Comparison of ENCODE assay signal across 19 mouse cellular contexts in genomic region chr1:63977956-63978355, GRCm38 (mm10).
DNase-seq lines count a peak whose midpoint lies in the region; ATAC-seq and TF ChIP-seq lines count a peak whose summit lies in the region.
"Had no signal": no experiment of that assay in that cellular context is flagged by ENCODE, and none has a peak within 500 bp of the region (broad histone marks: within the 10 kb centered on the region; RNA-seq: fewer than 3 reads in every experiment).

No protein-coding gene starts in this region.

- no peak overlapping the region for H3K4me2 ChIP-seq in forebrain, embryonic 14.5 days (ENCODE audit: low read length)
- no peak overlapping the region for H3K4me2 ChIP-seq in forebrain, postnatal 0 days (ENCODE audit: low read depth)
- H3K4me2 ChIP-seq in midbrain, embryonic 13.5 days (replicated peaks), result no peak overlapping the region
- H3K4me2 ChIP-seq: embryonic facial prominence, embryonic 12.5 days; forebrain, embryonic 12.5 days; heart, embryonic 13.5 days; intestine, embryonic 15.5 days had no signal

- no peak for TF ChIP-seq POLR2A in brain, embryonic 14.5 days (IDR thresholded peaks at IDR 0.05; ENCODE audit: borderline replicate concordance, extremely low read depth, insufficient read depth, insufficient read length, poor library complexity, severe bottlenecking)

- peaks cover 9% of the 10 kb centered on the region for H3K4me1 ChIP-seq in forebrain, embryonic 14.5 days (ENCODE audit: control insufficient read depth, insufficient read depth, low read length)
- H3K4me1 ChIP-seq in forebrain, postnatal 0 days (ENCODE audit: insufficient read depth), result no peaks in the 10 kb centered on the region
- peaks cover 16% of the 10 kb centered on the region for H3K4me1 ChIP-seq in midbrain, embryonic 13.5 days (replicated peaks)
- H3K4me1 ChIP-seq in midbrain, embryonic 10.5 days, result peaks cover 13% of the 10 kb centered on the region
- H3K4me1 ChIP-seq: embryonic facial prominence, embryonic 12.5 days; intestine, embryonic 15.5 days had no signal

- 6% methylated on average over 7 of the region's 7 CpGs for WGBS in forebrain, embryonic 14.5 days
- WGBS in forebrain, postnatal 0 days, result 19% methylated on average over 7 of the region's 7 CpGs
- 65% methylated on average over 7 of the region's 7 CpGs for WGBS in midbrain, embryonic 13.5 days
- 84% methylated on average over 7 of the region's 7 CpGs for WGBS in midbrain, embryonic 10.5 days

- no peaks in the 10 kb centered on the region for H3K36me3 ChIP-seq in forebrain, embryonic 14.5 days (ENCODE audit: control insufficient read depth, insufficient read depth, low read length)
- no peaks in the 10 kb centered on the region for H3K36me3 ChIP-seq in forebrain, postnatal 0 days (ENCODE audit: insufficient read depth)
- no peaks in the 10 kb centered on the region for H3K36me3 ChIP-seq in midbrain, embryonic 13.5 days
- H3K36me3 ChIP-seq in midbrain, embryonic 10.5 days, result no peaks in the 10 kb centered on the region
- H3K36me3 ChIP-seq: embryonic facial prominence, embryonic 12.5 days; forebrain, embryonic 12.5 days; heart, embryonic 13.5 days; intestine, embryonic 15.5 days had no signal

- no peak overlapping the region for H3K4me3 ChIP-seq in forebrain, embryonic 14.5 days (ENCODE audit: low read depth, low read length)
- H3K4me3 ChIP-seq in forebrain, postnatal 0 days (ENCODE audit: low read depth, low read length), result no peak overlapping the region
- H3K4me3 ChIP-seq in midbrain, embryonic 13.5 days (replicated peaks), result no peak overlapping the region
- H3K4me3 ChIP-seq in midbrain, embryonic 10.5 days, result no peak overlapping the region
- H3K4me3 ChIP-seq: embryonic facial prominence, embryonic 12.5 days; forebrain, embryonic 12.5 days; heart, embryonic 13.5 days; intestine, embryonic 15.5 days had no signal

- H3K27me3 ChIP-seq in forebrain, embryonic 14.5 days (replicated peaks; ENCODE audit: control insufficient read depth, insufficient read depth, low read length), result no peaks in the 10 kb centered on the region
- H3K27me3 ChIP-seq in forebrain, postnatal 0 days (ENCODE audit: insufficient read depth, low read length), result no peaks in the 10 kb centered on the region
- H3K27me3 ChIP-seq in midbrain, embryonic 13.5 days, result no peaks in the 10 kb centered on the region
- no peaks in the 10 kb centered on the region for H3K27me3 ChIP-seq in midbrain, embryonic 10.5 days (ENCODE audit: low read depth, poor library complexity, severe bottlenecking)
- H3K27me3 ChIP-seq: embryonic facial prominence, embryonic 12.5 days; forebrain, embryonic 12.5 days; heart, embryonic 13.5 days; intestine, embryonic 15.5 days had no signal

- peak; percentile 50 for DNase-seq in adrenal gland, postnatal 14 days
- DNase-seq in adrenal gland, adult 8-10 months, result no peak
- DNase-seq in forebrain, embryonic 14.5 days (ENCODE audit: low spot score), result peak; percentile 63
- DNase-seq in forebrain, postnatal 0 days, result no peak
- no peak for DNase-seq in midbrain, embryonic 10.5 days (ENCODE audit: low spot score)
- DNase-seq in brain, embryonic 14.5 days (ENCODE audit: low read depth), result peak; percentile 70
- DNase-seq in yolk sac, embryonic 10.5 days (ENCODE audit: low spot score), result no peak
- DNase-seq: cerebellum, adult 11-12 months; cerebellum, adult 9-10 months; cerebellum, postnatal 25 days; gastrocnemius, postnatal 36 days; heart, adult 11 months; heart, postnatal 36 days; kidney, adult 18-20 months had no signal

- no peak overlapping the region for H3K27ac ChIP-seq in forebrain, embryonic 14.5 days (ENCODE audit: low read depth, low read length)
- H3K27ac ChIP-seq in forebrain, postnatal 0 days (ENCODE audit: low read depth, low read length), result no peak overlapping the region
- peak overlapping the region; percentile 53; the same call in 1 of the 2 replicates for H3K27ac ChIP-seq in midbrain, embryonic 13.5 days
- no peak overlapping the region for H3K27ac ChIP-seq in midbrain, embryonic 10.5 days (replicated peaks)
- H3K27ac ChIP-seq: embryonic facial prominence, embryonic 12.5 days; forebrain, embryonic 12.5 days; heart, embryonic 13.5 days; intestine, embryonic 15.5 days had no signal

- H3K9ac ChIP-seq in forebrain, embryonic 14.5 days (ENCODE audit: low read length), result no peak overlapping the region
- H3K9ac ChIP-seq in forebrain, postnatal 0 days, result no peak overlapping the region
- H3K9ac ChIP-seq in midbrain, embryonic 13.5 days (replicated peaks), result no peak overlapping the region
- H3K9ac ChIP-seq: embryonic facial prominence, embryonic 12.5 days; forebrain, embryonic 12.5 days; heart, embryonic 13.5 days; intestine, embryonic 15.5 days had no signal

- H3K9me3 ChIP-seq in forebrain, embryonic 14.5 days (replicated peaks; ENCODE audit: control insufficient read depth, low read length), result no peaks in the 10 kb centered on the region
- H3K9me3 ChIP-seq in forebrain, postnatal 0 days (ENCODE audit: low read length), result no peaks in the 10 kb centered on the region
- no peaks in the 10 kb centered on the region for H3K9me3 ChIP-seq in midbrain, embryonic 13.5 days
- H3K9me3 ChIP-seq in midbrain, embryonic 10.5 days (replicated peaks), result no peaks in the 10 kb centered on the region
- H3K9me3 ChIP-seq: embryonic facial prominence, embryonic 12.5 days; forebrain, embryonic 12.5 days; heart, embryonic 13.5 days; intestine, embryonic 15.5 days had no signal

- no peak for TF ChIP-seq CTCF in forebrain, postnatal 0 days (IDR thresholded peaks at IDR 0.05; ENCODE audit: low read depth)
- no peak for TF ChIP-seq CTCF in brain, embryonic 14.5 days (IDR thresholded peaks at IDR 0.05; ENCODE audit: borderline replicate concordance, extremely low read depth, insufficient read depth, insufficient read length)

- no peak for ATAC-seq in forebrain, embryonic 14.5 days
- no peak for ATAC-seq in forebrain, postnatal 0 days
- no peak for ATAC-seq in midbrain, embryonic 13.5 days
- ATAC-seq: intestine, embryonic 15.5 days had no signal

Comparison
In these comparisons a context has a peak if more than half of its experiments do, and no peak if none do; other contexts are left out.
1. DNase-seq: peak in adrenal gland, postnatal 14 days (single experiment), forebrain, embryonic 14.5 days (single experiment) and brain, embryonic 14.5 days (single experiment); none in adrenal gland, adult 8-10 months (single experiment), forebrain, postnatal 0 days (single experiment), midbrain, embryonic 10.5 days (single experiment) and yolk sac, embryonic 10.5 days (single experiment).